Mouse (Mus musculus): ENCODE measurements around the gene Mms22l.

GRCm38 (mm10) chr4:24625951-24626584 is 129.8 kb downstream of the Mms22l start:
- TF ChIP-seq CTCF (IDR thresholded peaks at IDR 0.05; ENCODE audit: low read depth, low read length) (no peak), GATA1 (IDR thresholded peaks at IDR 0.05; ENCODE audit: borderline replicate concordance, low read length) (no peak), POLR2AphosphoS5 (IDR thresholded peaks at IDR 0.05; ENCODE audit: insufficient replicate concordance, low read depth, low read length) (no peak), GATA2 (IDR thresholded peaks at IDR 0.05; ENCODE audit: borderline replicate concordance, low read depth, low read length) (no peak)

All from G1E (cell line).